Mouse (Mus musculus): ENCODE data around the gene Cdc42bpa. TPM values are rescaled to one million over a fixed set of nuclear protein-coding genes. Genes with fewer than 3 reads are reported as not detected.
A peak's percentile ranks its signal among the peaks of the same experiment; 100 is the strongest.

Cdc42bpa gene
- 11.6 and 14.7 TPM in 2 replicates for polyA plus RNA-seq (2016; fragmentation: Nextera tagmentation; extraction: Ambion mirVana)

DNA sequence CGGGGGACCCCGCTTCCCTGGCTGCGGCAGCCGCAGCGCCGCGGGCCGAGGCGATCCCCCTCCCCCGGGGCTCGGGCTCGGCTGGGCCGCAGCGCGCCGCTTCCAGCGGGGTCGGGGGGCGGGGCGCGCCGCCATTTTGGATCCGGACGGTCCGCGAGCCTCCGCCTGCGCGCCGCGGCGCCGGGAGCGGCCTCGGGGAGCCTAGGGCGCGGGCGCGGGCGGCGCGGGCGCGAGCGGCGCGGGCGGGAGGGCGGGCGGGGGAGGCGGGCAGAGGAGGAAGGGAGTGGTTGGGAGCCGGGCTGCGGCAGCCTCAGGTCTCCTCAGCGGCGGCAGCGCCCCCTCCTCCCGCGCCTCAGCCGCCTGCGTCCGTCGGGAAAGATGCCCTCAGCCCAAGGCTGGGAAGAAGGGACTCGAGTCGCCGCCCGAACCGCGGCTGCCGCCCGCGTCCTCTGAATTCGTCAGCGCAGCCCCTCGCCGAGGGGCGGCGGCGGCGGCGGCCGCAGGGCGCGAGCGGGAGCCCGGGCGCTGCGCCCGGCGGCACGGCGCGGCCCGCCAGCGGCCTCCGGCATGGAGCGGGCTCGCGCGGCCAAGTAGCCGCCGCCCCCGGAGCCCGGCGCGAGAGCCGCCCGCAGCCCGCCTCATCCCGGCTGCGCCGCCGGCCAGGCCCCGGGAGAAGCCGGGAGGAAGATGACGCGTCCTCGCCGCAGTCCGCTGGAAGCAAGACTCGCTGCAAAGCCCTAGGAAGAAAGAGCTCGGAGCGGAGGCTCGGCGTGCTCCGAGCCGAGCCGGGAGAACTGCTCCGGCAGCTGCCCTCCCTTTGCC lies at the start of gene Cdc42bpa:
Cdc42bpa (plus strand) TSS at position 752 of the 822 bp plus-strand sequence.
- ATAC-seq (ENCODE audit: insufficient number of reproducible peaks, low FRiP score), result peak; percentile 96
- Histone ChIP-seq H3K4me2 (peak within 1 kb of the TSS; percentile 96), H3K9ac (peak within 1 kb of the TSS; percentile 90), H3K27ac (ENCODE audit: poor library complexity, severe bottlenecking) (peak within 1 kb of the TSS; percentile 93), H3K4me1 (replicated peaks) (peaks cover 19% of the 10 kb centered on the region), H3K4me3 (peak within 1 kb of the TSS; percentile 78), H3K27me3 (replicated peaks) (no peaks in the 10 kb centered on the region), H3K9me3 (replicated peaks) (no peaks in the 10 kb centered on the region), H3K36me3 (no peaks in the 10 kb centered on the region)
- 2% methylated on average over 70 of the region's 128 CpGs for WGBS

DNA sequence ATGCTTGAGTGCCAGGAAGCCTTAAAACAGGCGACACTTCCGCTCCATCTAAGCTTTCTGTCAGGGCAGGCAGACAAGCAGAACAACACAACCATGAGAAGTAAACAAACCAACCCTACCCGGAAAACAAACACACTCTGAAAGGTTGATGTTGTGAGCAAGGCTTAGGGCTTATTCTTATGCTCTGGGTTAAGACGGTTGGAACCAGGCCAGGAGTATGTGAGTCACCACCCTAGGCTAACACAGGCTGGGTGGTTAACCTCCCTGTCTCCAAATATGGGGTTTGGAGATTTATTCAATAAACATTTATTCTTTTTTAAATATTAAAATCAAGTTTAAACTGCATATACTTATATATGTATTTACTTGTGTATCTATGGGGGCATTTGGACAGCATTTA lies 46.8 kb upstream of the Cdc42bpa start:
- Histone ChIP-seq H3K27ac (ENCODE audit: poor library complexity, severe bottlenecking) (no peak overlapping the region), H3K9me3 (replicated peaks) (no peaks in the 10 kb centered on the region), H3K4me1 (replicated peaks) (peaks cover 4% of the 10 kb centered on the region; the same call in 1 of the 2 replicates), H3K27me3 (replicated peaks) (no peaks in the 10 kb centered on the region), H3K4me3 (no peak overlapping the region), H3K9ac (no peak overlapping the region), H3K36me3 (no peaks in the 10 kb centered on the region), H3K4me2 (no peak overlapping the region)
- ATAC-seq (ENCODE audit: insufficient number of reproducible peaks, low FRiP score), result no peak
- 65% methylated on average over 4 of the region's 4 CpGs for WGBS

DNA sequence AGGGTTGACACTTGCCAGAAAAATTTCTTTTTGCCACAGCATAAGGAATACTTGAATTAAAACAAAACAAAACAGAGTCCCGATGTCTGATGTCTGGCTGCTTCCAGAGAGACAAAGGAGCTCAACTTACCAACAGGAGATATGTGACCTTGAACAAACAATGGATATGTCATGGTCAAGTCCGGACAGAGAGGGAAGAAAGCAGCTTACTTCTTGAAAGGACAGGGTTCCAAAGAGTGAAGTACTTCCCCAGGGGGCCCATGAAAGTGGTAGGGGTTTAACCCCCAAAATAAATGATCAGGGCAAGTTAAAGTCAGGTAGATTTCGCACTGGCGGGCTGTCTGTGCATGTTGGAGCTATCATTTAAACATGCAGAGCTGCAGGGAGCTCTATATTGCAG lies 43.2 kb upstream of the Cdc42bpa start:
- Histone ChIP-seq H3K36me3 (no peaks in the 10 kb centered on the region), H3K9ac (no peak overlapping the region), H3K4me1 (replicated peaks) (peaks cover 4% of the 10 kb centered on the region; the same call in 1 of the 2 replicates), H3K27me3 (replicated peaks) (no peaks in the 10 kb centered on the region), H3K4me2 (no peak overlapping the region), H3K4me3 (no peak overlapping the region), H3K9me3 (replicated peaks) (no peaks in the 10 kb centered on the region), H3K27ac (ENCODE audit: poor library complexity, severe bottlenecking) (no peak overlapping the region)
- WGBS, result 66% methylated on average over 4 of the region's 4 CpGs
- ATAC-seq (ENCODE audit: insufficient number of reproducible peaks, low FRiP score), result no peak

DNA sequence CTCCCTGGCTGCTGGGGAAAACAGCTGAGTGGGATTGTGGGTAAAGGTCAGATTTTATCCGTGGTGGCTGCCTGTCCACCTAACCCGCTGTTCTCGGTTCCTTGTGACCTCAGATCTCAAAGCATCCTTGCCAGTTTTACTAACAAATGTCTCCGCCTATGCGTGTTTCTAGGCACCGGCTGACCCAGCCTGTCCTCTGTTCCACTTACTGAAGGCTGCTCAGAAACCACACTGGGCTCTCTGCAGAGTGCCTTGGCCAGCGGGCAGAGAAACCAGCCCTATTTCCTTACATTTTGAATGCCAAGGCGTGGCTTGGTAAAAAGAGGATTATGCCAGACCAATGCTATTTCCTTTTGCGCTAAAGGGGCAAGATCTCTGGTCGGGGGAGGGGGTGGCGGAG lies 42.8 kb upstream of the Cdc42bpa start:
- Histone ChIP-seq H3K27ac (ENCODE audit: poor library complexity, severe bottlenecking) (no peak overlapping the region), H3K4me1 (replicated peaks) (peaks cover 4% of the 10 kb centered on the region; the same call in 1 of the 2 replicates), H3K36me3 (no peaks in the 10 kb centered on the region), H3K4me3 (no peak overlapping the region), H3K9ac (no peak overlapping the region), H3K9me3 (replicated peaks) (no peaks in the 10 kb centered on the region), H3K4me2 (no peak overlapping the region), H3K27me3 (replicated peaks) (no peaks in the 10 kb centered on the region)
- WGBS, result 81% methylated on average over 11 of the region's 11 CpGs
- ATAC-seq (ENCODE audit: insufficient number of reproducible peaks, low FRiP score), result no peak

DNA sequence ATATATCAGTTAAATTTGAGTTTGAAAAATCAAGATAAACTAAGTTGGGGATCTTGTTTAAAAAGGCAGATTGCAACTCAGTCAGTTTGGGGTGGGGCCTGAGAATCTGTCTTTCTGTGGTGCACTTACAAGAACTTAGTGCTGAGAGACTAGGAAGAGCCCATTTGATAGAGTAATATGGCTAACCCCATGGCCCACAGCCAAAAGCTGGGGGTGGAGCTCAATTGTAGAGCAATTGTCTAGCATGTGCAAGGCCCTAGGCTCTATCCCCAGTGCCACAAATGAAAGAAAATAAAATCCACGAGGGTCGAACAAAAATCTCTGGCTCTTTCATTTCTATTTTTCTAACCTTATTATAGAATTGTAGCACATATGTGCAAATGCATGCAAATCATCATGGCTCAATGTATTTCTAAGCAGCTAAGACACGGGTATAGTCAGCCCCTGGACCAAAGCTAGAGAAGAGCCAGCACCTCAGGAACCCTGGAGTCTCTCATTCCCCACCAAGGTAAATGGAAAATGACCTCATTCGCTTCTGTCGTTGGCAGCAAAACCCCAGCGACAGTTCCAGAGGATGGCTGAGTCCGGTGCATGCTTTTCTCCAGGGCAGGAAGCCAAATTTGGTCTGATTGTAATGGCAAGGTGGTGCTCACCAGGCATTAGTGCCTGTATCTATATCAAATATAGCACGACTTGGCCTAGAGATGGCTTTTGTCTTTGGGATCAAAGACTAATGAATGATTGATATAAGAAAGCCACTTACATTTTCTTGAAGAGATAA lies 40.4 kb upstream of the Cdc42bpa start:
- Histone ChIP-seq H3K36me3 (no peaks in the 10 kb centered on the region), H3K4me1 (replicated peaks) (no peaks in the 10 kb centered on the region; the same call in 1 of the 2 replicates), H3K4me3 (no peak overlapping the region), H3K9me3 (replicated peaks) (no peaks in the 10 kb centered on the region; the same call in 1 of the 2 replicates), H3K4me2 (no peak overlapping the region), H3K27ac (ENCODE audit: poor library complexity, severe bottlenecking) (no peak overlapping the region), H3K27me3 (replicated peaks) (no peaks in the 10 kb centered on the region), H3K9ac (no peak overlapping the region)
- no peak for ATAC-seq (ENCODE audit: insufficient number of reproducible peaks, low FRiP score)
- 68% methylated on average over 8 of the region's 8 CpGs for WGBS

DNA sequence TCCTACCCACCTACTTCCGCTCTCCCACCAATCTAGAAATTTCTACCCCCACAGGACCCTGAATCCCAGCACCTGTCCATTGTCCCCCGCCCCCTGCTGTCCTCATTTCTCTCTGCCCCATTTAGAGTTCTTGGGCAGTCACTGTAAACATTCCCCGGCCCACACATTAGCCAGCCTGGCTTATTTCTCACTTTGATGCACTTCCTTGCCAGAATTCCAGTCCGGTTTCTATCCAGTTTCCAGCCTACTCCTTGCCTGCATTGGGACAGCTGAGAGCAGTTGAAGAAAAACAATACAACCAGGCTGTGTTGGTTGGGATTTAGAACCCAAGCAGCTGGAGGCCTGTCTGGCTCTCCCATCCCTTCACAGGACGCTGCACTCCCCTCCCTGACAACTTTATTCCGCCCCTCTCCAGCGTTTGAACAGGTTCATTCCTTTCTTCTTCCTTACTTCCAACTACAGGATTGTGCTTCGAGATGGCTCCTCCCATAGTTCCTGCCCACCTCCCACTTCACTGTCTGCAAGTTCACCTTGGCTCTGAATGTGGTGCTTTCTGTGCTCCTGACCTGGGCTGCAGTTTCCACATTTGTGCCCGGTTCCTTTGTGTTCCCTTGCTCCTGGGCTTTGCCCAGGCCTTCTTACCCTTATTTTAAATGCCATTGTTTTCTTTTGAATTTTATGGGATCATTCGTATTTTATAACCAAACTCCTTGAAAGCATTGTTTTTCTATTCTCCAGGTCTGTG lies 36.4 kb upstream of the Cdc42bpa start:
- Histone ChIP-seq H3K27me3 (replicated peaks) (no peaks in the 10 kb centered on the region), H3K4me2 (no peak overlapping the region), H3K36me3 (no peaks in the 10 kb centered on the region), H3K27ac (ENCODE audit: poor library complexity, severe bottlenecking) (no peak overlapping the region), H3K4me1 (replicated peaks) (no peaks in the 10 kb centered on the region; the same call in 1 of the 2 replicates), H3K9ac (no peak overlapping the region), H3K4me3 (no peak overlapping the region), H3K9me3 (replicated peaks) (no peaks in the 10 kb centered on the region; the same call in 1 of the 2 replicates)
- 65% methylated on average over 10 of the region's 10 CpGs for whole genome bisulfite sequencing
- no peak for ATAC-seq (ENCODE audit: insufficient number of reproducible peaks, low FRiP score)

DNA sequence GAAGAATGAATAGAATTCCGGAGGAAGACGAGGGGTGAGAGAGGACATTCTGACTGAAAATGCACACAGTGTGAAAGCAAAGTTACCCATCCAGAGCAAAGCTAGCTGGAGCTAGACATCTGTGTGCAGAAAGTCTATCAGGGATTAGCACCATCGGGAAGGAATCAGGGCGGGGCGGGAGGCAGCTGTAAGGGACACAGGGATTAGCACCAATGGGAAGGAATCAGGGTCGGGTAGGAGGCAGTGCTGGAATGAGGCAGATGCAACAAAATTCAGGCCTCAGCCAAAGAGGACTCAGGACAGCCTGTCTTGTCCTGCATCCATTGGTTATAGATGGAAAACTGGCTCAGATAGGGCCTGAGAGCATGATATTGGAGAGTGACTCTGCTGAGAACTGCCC lies 34.0 kb upstream of the Cdc42bpa start:
- Histone ChIP-seq H3K36me3 (no peaks in the 10 kb centered on the region), H3K27me3 (replicated peaks) (no peaks in the 10 kb centered on the region), H3K27ac (ENCODE audit: poor library complexity, severe bottlenecking) (no peak overlapping the region), H3K4me3 (no peak overlapping the region), H3K4me2 (no peak overlapping the region), H3K9me3 (replicated peaks) (no peaks in the 10 kb centered on the region; the same call in 1 of the 2 replicates), H3K4me1 (replicated peaks) (no peaks in the 10 kb centered on the region), H3K9ac (no peak overlapping the region)
- no peak for ATAC-seq (ENCODE audit: insufficient number of reproducible peaks, low FRiP score)
- 72% methylated on average over 6 of the region's 6 CpGs for WGBS

DNA sequence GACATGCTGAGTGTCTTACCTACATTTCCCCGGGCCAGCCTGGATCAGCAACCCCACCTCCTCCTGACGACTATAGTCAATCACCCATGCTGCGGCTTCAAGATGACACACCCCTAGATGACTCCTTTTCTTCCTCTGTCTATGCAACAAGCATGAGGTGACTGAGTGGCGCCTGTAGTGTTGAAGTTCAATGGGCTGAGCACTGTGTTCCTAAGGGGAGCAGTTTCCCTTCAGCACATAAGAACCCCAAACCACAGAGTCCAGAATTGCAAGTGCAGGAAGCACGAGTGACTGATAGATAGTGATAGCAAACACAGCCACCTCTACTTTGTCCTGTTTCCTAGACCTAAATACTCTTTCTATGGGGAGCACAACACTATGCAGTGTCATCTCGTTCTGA lies 33.2 kb upstream of the Cdc42bpa start:
- H3K9ac ChIP-seq, result no peak overlapping the region
- WGBS, result 71% methylated on average over 6 of the region's 6 CpGs
- no peak for ATAC-seq (ENCODE audit: insufficient number of reproducible peaks, low FRiP score)
- no peaks in the 10 kb centered on the region for H3K4me1 ChIP-seq (replicated peaks)
- H3K36me3 ChIP-seq, result no peaks in the 10 kb centered on the region
- no peaks in the 10 kb centered on the region for H3K27me3 ChIP-seq (replicated peaks)
- no peak overlapping the region for H3K4me3 ChIP-seq
- no peak overlapping the region for H3K27ac ChIP-seq (ENCODE audit: poor library complexity, severe bottlenecking)
- no peaks in the 10 kb centered on the region; the same call in 1 of the 2 replicates for H3K9me3 ChIP-seq (replicated peaks)
- no peak overlapping the region for H3K4me2 ChIP-seq

DNA sequence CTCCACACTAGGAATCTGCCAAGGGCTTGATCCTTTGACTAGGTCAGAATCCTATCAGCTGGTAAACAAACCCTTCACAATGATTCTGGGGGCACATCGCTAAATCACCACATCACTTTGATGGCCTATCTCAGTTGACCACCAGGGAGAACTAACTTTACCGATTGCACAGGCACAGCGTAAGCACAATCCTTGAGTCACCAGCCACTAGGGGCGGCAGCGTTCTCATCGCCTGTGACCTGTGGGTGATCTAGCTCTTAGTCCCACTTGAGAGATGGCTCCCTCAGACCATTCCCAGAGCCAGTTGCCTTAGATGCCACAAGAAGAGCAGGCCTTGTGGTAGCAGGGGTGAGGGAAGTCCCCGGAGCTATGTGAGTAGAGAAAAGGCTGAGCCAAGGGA lies 31.4 kb upstream of the Cdc42bpa start:
- WGBS, result 45% methylated on average over 7 of the region's 7 CpGs
- no peaks in the 10 kb centered on the region for H3K9me3 ChIP-seq (replicated peaks)
- no peak for ATAC-seq (ENCODE audit: insufficient number of reproducible peaks, low FRiP score)
- no peak overlapping the region for H3K9ac ChIP-seq
- H3K36me3 ChIP-seq, result no peaks in the 10 kb centered on the region
- no peak overlapping the region for H3K4me3 ChIP-seq
- no peak overlapping the region for H3K4me2 ChIP-seq
- no peaks in the 10 kb centered on the region for H3K4me1 ChIP-seq (replicated peaks)
- no peaks in the 10 kb centered on the region for H3K27me3 ChIP-seq (replicated peaks)
- H3K27ac ChIP-seq (ENCODE audit: poor library complexity, severe bottlenecking), result no peak overlapping the region

DNA sequence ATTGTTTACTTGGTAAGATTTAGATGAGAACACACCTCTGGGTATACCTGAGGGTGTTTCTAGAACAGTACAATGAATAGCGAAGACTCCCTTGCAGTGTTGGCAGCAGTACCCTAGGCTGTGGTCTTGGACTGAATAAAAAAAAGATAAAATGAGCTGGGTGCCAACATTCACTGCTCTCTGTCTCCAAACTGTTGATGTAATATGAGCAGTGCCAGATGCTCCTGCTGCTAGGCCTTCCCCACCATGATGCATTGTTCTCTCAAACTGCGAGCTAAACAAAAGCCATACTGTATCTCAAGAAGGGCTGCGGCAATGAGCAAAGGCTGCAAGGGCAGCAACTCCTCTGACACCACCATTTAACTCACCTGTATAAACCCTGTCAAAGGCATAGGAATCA lies 29.0 kb upstream of the Cdc42bpa start:
- Histone ChIP-seq H3K36me3 (no peaks in the 10 kb centered on the region), H3K27ac (ENCODE audit: poor library complexity, severe bottlenecking) (no peak overlapping the region), H3K4me3 (no peak overlapping the region), H3K4me2 (no peak overlapping the region), H3K9me3 (replicated peaks) (no peaks in the 10 kb centered on the region), H3K27me3 (replicated peaks) (no peaks in the 10 kb centered on the region), H3K9ac (no peak overlapping the region), H3K4me1 (replicated peaks) (no peaks in the 10 kb centered on the region)
- 56% methylated on average over 3 of the region's 3 CpGs for WGBS
- ATAC-seq (ENCODE audit: insufficient number of reproducible peaks, low FRiP score), result no peak

DNA sequence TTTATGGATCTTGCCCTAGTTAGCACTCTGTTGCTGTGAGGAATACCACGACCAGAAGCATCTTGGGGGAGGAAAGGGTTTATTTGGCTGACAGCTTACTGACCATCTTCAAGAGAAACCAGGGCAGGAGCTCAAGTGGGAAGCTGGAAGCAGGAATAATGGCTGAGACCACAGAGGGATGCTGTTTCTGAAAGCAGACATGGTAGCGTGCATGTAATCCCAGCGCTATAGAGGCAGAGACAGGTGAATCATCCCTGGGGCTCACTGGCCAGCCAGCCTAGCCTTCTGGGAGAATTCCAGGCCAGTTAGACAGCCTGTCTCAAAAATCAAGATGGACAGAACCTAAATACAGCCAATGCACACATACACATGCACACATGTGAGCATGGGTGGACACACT lies 26.2 kb upstream of the Cdc42bpa start:
- no peaks in the 10 kb centered on the region for H3K36me3 ChIP-seq
- no peaks in the 10 kb centered on the region for H3K9me3 ChIP-seq (replicated peaks)
- H3K4me3 ChIP-seq, result no peak overlapping the region
- ATAC-seq (ENCODE audit: insufficient number of reproducible peaks, low FRiP score), result no peak
- 88% methylated on average over 3 of the region's 3 CpGs for WGBS
- no peak overlapping the region for H3K9ac ChIP-seq
- no peak overlapping the region for H3K4me2 ChIP-seq
- H3K27me3 ChIP-seq (replicated peaks), result no peaks in the 10 kb centered on the region
- no peak overlapping the region for H3K27ac ChIP-seq (ENCODE audit: poor library complexity, severe bottlenecking)
- H3K4me1 ChIP-seq (replicated peaks), result no peaks in the 10 kb centered on the region

All from heart, embryonic 12.5 days (tissue).